Mouse (Mus musculus): ENCODE measurements at regions not wholly inside any gene's neighbourhood (a gene's known extent, or its start where the extent isn't known, plus 50 kb on each side); places are given as distances from the start of the nearest gene placed in this dataset.

DNA sequence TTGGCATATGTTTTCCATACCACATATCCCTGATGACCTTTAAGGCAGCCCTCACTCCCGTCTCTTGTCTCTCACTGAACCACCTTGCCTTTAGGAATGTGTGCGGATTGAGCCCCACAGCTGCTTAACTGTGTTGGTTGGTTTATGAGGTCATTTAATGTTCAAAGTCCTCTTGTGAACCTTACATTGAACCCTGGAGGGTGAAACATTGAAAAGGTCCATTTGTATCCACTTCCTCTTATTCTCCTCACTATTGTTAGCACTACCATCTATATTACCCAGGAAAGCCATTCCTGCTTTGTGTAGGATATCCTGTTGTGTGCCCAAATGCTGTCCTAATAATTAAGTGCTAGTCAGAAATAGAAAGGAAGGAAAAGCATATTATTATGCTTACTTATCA, 336.2 kb upstream of the A1bg start:
- no peak for DNase-seq

DNA sequence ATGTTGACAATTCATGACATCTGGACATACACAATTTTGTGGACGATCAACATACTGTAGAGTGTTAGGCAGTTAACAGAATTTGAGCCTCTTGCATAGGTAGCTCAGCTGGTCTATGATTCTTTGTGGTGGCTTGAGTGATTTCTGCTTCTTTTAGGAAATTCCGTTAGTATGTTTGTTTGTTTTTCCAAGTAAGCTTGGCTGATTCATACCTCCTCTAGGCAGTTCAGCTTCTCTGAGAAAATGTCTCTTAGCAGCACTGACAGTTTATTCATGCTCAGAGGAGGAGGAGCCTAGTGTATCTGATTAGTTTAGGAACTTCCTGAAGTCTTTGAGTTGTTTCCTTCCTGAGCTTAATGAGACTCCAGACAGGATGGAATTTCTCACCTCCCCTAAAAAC, 321.7 kb upstream of the A1bg start:
- no peak for DNase-seq

DNA sequence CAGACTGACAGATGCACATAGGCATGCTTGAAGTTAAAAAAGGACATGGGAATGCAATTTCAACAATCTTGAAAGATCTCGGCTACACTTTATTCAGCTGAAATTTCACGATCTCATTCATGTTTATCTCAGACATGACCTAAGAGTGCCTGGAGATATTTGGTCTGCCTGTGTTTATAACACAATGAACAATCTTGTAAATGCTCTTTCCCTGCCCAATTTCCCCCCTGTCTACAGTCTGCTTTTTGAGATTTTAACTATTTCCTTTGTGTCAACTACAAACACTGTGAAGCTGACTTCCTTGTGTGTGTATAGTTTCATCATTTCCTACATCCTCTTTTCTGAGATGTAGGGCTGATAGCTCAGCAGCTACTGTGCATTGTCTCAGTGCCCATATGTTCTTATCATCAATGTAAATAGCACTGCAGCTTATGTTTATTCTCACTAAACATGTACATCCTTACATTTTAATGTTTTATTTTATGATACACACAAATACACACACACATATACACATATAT, 319.4 kb upstream of the A1bg start:
- DNase-seq: no peak

DNA sequence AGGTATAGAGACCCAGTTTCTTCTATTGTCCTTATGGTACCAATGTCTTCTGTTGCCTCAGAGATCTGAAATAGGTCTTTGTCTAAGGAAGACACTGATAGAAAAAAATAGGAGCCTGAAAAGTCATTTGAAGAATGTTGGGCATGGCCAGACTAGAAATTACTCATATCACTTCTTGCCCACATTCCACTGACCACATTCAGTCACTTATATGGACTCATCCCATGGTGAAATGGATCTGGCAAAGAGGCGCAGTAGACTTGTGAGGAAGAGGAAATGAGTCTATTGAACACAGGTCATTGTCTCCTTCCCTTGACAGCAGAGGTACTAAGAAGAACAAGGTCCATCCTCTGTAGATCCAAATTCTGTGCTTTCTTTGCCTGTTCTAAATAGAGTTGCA, 318.9 kb upstream of the A1bg start:
- no peak for DNase-seq

DNA sequence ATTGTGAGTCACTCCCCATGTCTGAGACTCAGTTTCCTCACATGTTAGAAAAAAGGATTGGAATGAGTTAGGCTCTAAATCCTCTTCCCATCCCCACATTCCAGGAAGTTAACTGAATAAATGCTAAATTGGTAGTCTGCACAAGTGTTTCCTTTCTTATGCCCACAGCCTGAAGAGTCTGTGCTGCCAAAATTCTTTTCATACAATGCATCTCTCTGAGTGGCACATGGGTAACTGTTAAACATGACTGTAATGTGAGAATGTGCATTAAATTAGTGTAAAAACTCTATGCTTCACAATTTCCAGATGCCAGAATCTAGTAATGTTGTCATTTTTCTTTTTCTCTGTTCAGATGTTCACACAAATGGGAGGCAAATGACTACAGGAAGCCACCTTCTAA, 317.5 kb upstream of the A1bg start:
- DNase-seq: no peak

DNA sequence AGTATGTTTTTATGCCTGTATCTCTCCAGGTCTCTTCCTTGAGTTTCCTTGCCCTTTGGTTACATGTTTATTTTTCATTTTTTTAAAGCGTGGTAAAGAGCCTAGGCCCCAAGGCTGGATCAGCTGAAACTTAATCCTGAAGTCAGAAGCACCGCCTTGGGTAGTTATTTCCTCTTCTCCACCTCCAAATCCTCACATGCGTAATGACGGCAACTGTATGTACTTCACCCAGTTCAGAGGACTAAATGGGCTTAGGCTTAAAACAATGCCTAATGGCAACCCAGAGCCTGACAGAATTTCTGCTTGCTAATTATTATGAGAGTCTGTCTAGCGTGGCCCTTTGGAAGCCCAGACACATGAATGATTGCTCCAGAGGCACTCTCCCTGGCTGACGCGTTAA, 316.6 kb upstream of the A1bg start:
- DNase-seq: no peak

DNA sequence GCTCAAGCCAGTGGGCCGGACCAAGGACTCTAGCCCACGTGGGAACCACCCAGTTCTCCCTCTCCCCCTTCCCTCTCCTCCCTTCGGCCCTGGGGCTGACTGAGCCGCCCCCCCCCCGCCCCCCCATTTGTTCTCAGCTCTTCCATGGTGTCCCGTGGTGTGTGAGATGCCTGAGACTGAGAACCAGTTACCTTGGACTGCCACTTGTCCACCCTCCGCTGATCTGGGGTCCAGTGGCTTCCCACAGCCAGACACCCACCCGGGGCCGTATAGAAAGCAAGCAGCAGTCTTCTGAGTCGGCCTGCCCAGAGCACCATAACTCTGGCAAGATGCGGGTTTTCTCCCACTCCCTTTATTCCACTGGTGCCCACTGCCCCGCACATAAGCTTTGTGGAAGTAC, 316.2 kb upstream of the A1bg start:
- peak in 1 of 2 experiments; percentile 2 for DNase-seq

DNA sequence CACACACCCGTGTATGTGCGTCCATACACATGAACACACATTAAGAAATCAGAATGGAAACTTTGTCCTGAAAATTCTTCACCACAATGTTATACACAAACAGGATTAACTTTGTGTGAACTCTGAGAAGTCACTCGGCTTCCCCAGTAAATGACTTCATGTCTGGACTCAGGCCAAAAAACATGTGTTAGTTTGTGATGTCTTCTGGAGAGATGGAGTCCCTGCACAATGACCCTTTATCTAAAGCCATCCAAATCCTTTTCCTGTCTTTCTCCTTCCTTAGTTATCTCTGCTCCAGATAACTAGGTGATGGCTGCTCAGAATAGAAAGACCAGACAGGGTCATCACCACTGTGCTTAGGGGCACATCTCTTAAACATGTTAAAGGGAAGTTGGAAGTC, 306.8 kb upstream of the A1bg start:
- no peak for DNase-seq

DNA sequence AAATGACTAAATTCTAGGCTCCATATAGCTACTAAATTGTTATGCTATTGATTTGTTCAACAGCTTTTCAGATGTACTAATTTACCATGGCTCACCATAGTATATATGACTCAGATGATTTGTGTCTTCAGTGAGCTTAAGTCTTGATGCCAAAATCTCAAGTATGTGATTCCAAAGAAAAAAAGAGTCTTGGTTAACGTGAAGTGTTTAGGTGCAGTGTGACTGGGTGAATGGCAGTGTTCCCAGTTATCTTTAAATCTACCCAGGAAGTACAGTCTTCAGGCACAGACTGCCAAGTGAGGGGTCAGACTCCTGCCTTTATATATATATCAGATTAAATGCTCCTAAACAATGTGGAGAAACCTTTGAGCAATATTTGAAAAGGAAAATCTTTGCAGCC, 300.1 kb upstream of the A1bg start:
- no peak for DNase-seq

DNA sequence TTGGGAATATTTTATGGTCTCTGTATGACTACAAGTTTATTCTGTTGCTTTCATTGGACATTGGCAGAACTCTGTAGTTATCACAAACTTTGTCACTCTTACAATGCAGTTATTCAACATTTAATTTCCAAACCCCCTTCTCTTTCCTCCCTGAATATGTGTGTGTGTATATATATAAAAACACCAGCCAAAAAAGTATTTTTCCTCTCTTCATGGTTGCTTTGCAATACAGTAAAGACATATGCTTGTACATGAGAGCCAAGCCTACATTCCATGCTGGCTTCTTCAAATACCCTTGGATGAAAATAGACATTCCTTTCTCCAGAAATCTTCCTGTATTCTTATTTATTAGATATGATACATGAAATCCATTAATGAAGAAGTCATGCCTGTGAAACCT, 287.3 kb upstream of the A1bg start:
- DNase-seq: no peak

DNA sequence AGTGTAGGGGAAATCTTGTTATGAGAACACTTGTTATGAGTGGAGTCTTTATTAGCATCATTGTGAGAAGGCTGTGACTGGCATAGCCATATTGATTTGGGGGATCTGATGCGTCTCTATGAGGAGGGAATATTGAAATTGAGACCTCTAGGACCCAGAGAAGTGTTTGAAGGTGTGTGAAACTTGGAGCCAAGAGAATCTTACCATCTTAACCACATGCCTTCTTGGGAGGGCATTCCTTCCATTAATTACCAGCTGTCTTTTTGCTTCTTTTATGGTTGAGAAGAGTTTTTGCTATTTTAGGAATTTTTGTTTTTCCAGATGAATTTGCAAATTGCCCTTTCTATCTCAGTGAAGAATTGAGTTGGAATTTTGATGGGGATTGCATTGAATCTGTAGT, 267.2 kb upstream of the A1bg start:
- no peak for DNase-seq

DNA sequence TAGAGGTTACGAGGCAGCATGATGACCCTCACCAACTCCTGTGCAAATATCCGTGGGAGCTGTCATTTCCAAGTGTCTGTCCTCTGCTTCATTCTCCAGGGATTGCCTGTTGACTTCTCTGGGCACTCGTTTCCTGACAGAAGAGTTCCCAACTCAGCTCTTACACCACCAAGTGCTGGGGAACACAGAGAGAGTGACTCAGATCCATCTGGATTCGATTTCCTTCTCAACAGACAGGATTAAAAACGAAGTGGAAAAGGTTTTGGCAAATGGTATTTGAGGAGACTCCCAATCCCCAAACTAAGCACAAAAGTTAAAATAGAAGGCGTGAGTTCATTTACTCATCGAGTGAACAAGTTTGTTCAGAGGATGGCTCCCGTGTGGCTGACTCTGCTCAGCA, 266.7 kb upstream of the A1bg start:
- no peak for DNase-seq

DNA sequence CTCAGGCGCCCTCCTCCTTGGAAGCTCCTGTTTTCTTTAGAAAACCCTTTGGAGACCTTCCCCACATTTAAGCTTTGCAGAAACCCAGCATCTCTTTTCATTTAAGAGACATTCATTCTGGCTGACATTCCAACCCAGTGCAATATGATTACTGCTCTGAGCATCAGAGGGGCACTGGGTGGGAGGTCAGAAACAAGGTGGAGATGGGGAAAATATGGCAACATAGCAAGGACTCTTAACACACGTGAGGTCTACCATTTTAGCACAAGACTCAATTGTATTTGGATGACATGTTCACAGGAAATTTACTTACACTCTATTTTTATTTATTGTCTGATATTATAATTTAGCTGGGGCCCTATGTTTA, 261.8 kb upstream of the A1bg start:
- DNase-seq: no peak

DNA sequence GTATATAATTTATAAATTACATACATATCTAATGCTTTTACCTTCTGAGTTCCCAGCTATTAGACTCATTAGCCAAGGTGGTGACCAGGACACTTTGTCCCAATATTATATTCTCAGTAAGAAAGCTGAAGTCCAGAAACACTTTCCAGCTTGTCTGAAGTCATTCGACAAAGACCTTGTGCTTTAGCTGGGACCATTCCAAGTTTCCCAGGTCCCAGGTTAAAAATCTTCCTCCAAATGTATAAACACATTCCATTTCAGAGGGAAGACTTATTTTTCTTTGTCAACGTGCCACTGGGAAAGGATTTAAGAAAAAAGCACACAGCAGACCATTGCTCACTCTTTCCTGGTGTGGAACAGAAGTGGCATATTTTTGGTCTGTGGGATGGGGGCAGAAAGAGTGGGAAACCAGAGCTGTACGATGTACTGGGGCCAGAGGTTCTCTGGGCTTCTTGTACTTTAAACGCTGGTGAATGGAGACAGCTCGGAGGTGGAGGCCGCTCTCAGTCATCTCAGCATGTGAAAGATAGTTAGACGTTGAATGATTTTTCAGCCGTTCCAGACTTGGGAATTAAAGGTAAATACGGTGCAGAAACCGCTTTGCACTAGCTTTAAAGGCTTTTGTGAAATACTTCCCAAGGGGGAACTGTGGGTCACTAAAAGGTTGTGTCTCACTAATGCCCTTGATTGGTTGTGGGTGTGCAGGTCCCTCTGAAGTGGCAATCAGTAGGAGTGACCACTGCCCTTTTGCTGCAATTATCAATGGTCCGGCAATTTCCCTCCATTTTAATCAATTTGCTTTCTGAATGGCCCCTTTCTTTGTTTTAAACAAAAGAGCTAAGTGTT, 261.2 kb upstream of the A1bg start:
- DNase-seq: no peak

DNA sequence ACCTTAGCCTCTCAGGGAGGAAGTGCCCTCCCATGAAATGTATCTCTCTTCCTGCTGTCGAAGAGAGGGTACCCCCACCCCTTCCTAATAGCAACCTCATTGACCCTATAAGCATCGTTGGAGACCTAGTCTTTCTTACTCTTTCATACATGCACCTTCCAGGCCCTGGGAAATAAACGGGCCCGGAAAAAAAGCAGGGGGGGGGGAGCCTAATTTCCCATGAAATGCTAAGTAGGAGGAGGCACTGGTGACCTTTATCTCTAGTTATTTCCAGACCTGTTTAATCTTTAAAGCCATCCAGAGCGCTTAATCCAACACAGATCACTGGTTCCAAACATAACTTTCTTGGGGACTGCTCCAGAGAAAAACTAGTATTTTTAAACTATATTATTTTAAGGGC, 260.5 kb upstream of the A1bg start:
- no peak for DNase-seq

DNA sequence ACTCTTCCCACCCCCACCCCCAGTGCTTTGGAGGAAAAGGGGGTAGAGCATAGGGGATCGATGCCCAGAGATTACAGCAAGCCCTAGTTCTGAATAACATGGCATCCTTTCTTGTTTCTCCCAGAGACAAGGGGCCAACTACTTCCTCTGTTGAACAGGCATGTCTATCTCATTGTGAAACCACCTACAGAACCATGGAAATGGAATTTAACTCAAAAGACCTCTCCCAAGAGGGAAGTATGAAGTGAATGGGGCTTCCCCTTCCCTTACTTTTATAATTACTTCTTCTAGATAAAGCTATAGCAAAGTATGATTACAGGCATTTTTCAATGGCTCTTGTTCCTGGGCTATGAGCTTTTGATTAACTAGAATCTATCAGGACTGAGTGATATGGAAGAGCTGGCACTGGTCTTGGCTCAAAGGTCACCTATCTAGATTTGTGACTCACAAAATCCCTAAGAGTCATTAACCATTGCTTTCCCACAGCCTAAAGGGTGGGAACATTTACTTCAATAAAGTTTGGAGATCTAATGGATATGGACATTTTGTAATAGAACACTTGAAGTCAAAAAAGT, 246.1 kb upstream of the A1bg start:
- DNase-seq: no peak

DNA sequence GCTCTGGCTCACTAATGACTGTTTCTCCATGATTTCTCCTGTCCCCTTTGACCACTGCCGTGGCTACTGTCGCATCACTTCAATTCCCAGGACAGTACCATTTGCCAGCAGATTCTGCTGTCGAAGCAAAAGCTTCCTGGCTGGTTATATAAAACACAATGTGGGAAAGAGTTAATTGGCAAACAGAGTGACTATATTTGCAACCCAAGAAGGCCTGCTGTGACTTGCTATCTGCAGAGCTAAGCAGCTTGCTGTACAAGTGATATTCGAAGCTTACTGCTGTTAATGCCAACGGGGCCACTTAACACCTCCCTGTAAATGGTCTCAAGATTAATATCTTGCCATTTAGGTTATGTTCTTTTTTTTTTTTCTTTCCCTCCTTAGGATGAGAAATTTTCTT, 242.2 kb upstream of the A1bg start:
- peak; percentile 46 to 47 for DNase-seq

DNA sequence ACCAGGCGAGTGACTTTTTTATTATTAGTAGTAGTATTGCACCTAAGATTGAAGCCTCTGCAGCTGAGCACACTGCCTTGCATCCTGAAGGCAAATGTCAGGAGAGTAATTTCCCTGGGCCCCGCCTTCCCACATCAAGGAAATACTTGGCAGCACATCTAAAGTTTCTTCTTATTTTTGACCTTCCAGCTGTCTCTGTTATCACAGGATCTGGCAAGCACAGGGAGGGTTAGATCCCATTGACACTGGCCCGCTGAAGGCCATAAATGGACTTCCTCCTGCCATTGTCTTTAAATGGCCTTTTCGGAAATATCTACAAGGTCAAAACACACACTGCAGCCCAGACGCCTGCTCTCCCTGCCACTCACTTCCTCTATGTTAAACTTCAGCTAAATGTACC, 238.6 kb upstream of the A1bg start:
- DNase-seq: no peak

DNA sequence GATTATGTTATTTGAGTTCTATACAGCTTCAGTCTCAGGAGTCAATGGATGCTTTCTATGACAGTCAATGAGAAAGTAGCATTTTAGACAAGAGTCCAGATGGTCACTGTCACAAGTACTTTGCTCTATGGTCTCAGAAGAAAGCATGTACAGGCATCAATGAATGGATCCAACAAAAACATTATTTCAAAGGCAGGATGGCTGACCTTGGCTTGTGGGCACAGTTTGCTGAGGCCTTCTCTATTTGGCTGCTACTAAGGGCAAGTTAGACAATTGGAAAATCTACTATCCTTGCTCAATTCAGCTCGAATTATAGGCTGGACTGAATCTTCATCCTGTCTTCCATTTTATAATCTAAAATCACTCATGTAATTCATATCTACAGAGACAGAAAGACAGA, 237.9 kb upstream of the A1bg start:
- no peak for DNase-seq

DNA sequence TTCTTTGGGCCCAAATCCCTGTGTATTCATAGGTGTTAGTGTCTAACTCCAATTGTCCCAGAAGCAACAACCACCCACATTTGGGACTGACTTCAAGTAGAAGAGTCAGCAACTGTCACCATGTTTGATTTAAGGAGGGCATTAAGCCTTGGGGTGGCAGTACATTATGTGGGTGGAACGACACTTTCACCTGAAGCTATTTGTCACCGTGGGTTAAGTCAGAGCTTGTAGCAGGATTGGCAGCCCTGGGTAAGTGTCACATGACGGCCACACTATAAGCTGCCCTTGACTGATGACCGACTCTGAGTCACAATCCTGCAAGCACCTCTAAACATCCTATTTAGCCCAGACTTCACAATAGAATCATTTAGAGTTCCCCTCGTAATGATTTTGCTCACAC, 236.7 kb upstream of the A1bg start:
- no peak for DNase-seq

DNA sequence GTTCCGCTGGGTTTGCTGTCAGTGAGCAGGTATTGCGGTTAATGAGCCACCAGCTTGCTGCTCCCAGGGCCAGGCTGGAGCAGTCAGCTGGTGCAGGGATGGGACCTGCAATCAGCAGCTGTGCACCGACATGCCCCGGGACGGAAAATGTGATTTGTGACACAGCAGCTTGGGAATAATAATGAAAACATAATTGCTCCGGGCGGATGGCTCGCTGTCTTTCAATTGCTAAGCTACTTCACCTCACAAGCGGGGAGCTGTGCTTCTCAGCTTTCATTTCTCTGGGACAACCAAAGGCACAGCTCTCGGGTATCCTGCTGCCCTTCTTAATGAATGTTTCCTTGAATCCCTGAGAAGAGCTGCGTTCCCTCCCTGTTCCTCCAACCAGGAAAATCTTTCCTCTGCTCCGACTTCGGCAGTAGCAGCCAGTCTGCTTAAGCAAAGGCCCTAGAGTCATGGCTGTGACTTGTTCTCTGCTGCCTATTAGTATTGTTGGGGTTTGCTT, 235.3 kb upstream of the A1bg start:
- DNase-seq: peak; percentile 66 to 67

DNA sequence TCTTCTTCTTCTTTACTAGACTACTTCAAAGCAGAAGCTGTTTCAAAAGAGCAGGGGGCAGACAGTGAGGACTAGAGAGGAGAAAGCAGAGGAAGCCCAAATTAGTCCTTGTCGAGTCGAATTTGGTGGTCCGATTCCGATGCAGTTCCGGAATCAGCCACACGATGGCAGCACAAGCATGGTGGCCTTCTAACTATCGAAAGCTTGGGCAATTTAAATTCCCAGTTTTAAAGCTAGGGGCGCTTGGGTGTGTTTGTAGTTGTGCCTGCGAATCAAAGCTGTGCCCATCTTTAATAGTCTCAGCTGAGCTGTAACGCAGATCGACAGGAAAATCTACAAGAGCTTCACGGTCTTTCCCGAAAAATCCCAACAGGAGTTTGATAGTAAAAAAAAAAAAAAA, 234.7 kb upstream of the A1bg start:
- peak; percentile 96 to 98 for DNase-seq

DNA sequence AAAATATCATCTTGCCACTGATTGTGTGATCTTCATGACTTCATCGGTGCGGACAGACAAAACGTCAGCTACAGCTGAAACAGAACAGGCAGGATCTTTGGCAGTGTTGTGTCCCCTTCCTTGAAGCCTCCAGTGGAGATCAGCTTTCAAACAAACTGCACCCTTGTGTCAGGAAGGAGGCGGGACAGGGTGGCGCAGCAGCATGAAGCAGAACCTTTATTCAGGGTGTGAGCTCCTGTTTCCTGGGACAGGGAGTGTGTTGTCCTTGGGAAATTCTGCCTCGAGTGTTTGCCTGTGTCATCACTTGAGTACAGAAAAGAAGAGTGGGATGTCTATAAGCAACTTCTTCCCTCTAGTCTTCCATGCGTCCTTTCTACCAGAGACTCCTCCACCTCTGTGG, 232.7 kb upstream of the A1bg start:
- no peak for DNase-seq

DNA sequence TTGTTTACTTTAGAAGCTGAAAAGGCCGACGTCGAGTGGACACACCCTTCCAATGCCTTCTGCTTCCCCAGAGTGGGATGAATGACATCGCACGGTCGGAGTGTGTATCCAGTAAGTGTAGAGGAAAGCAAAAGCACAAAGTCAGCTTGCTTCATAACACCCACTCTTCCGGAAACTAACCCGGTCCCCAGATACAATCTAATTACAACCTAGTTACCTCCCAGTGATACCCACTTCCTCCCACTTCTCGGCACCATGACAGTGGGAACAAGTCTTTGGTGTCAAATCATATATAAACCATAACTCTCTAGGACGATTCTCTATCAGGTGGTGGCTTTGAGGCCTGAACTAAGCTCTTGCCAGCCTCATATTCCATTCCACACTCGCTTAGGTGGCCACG, 231.4 kb upstream of the A1bg start:
- no peak for DNase-seq

DNA sequence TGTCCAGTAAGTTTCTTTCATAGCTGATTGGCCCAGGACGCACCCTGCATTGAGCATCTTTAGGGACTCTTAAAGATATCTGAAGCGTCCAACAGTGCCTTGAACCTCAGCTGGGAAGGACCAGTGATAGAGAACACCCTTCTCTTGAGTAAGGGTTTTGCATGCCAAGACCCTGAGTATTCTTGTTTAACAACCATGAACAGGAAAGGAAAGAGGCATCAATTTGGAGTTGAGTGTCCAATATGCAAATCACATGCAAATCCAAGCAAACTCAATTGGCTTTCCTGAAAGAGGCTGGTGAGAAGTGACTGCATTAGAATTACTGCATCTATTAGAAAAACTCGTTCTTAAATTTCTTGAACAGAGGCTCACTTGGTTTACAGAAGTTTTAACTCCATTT, 220.0 kb upstream of the A1bg start:
- DNase-seq: no peak

All from cerebellum, postnatal 10 days (tissue).